Mouse (Mus musculus) retina, adult 2 months (tissue): ENCODE results near the gene Pphln1.
A peak's percentile ranks its signal among the peaks of the same experiment; 100 is the strongest.
"Not testable (repeated sequence)": the region's sequence is repeated elsewhere in the genome, so short reads cannot be mapped to it uniquely, and the experiment has no call there.

Source experiments
- DNase-seq: peaks from one replicate; pipeline ENCODE4 v3.0.0-alpha.2; 2012; ENCODE audit warnings: low read depth, low spot score

Pphln1 gene

GRCm38 (mm10) chr15:93397826-93398698 lies at the start of gene Pphln1, which contains the start of gene Zcrb1:
Pphln1 (plus strand) TSS chr15:93398350.
Zcrb1 (minus strand) TSS chr15:93398334.
- DNase-seq: peak; percentile 69

- DNase-seq: no peak
Observed at GRCm38 (mm10) chr15:93358346-93359095, 39.6 kb upstream of the Pphln1 start.

GRCm38 (mm10) chr15:93365561-93365960 lies 32.6 kb upstream of the Pphln1 start:
- no peak for DNase-seq

- DNase-seq: no peak
Observed at GRCm38 (mm10) chr15:93368558-93368957, 29.6 kb upstream of the Pphln1 start.

GRCm38 (mm10) chr15:93371838-93372237 lies 26.3 kb upstream of the Pphln1 start:
- DNase-seq: no peak

- DNase-seq: not testable (repeated sequence)
Observed at GRCm38 (mm10) chr15:93372525-93373119, 25.5 kb upstream of the Pphln1 start.

GRCm38 (mm10) chr15:93375696-93376095 lies 22.5 kb upstream of the Pphln1 start:
- no peak for DNase-seq

GRCm38 (mm10) chr15:93379177-93379576 lies 19.0 kb upstream of the Pphln1 start:
- no peak for DNase-seq

- no peak for DNase-seq
Observed at GRCm38 (mm10) chr15:93381337-93381736, 16.8 kb upstream of the Pphln1 start.

GRCm38 (mm10) chr15:93397269-93397668 lies 881 bp upstream of the Pphln1 start:
- no peak for DNase-seq

- no peak for DNase-seq
Observed at GRCm38 (mm10) chr15:93398699-93399540, 770 bp downstream of the Pphln1 start.

- no peak for DNase-seq
Observed at GRCm38 (mm10) chr15:93401446-93401845, 3.3 kb downstream of the Pphln1 start.

- DNase-seq: no peak
Observed at GRCm38 (mm10) chr15:93402730-93403129, 4.6 kb downstream of the Pphln1 start.

- DNase-seq: no peak
Observed at GRCm38 (mm10) chr15:93404849-93405248, 6.7 kb downstream of the Pphln1 start.

GRCm38 (mm10) chr15:93405446-93405986 lies 7.4 kb downstream of the Pphln1 start:
- no peak for DNase-seq

GRCm38 (mm10) chr15:93406492-93406891 lies 8.3 kb downstream of the Pphln1 start:
- no peak for DNase-seq

GRCm38 (mm10) chr15:93412445-93412844 lies 14.3 kb downstream of the Pphln1 start:
- DNase-seq: no peak

- no peak for DNase-seq
Observed at GRCm38 (mm10) chr15:93414456-93414855, 16.3 kb downstream of the Pphln1 start.

- no peak for DNase-seq
Observed at GRCm38 (mm10) chr15:93416300-93416699, 18.1 kb downstream of the Pphln1 start.

GRCm38 (mm10) chr15:93420596-93420995 lies 22.4 kb downstream of the Pphln1 start:
- DNase-seq: no peak

- no peak for DNase-seq
Observed at GRCm38 (mm10) chr15:93422537-93422936, 24.4 kb downstream of the Pphln1 start.
